In genomic region chr7:4776861-4777830, GRCm38 (mm10) we compare ENCODE assay signal across 9 mouse cellular contexts. TPM values are rescaled to one million over a fixed set of nuclear protein-coding genes. Genes with fewer than 3 reads are reported as not detected.
DNase-seq lines count a peak whose midpoint lies in the region; ATAC-seq and TF ChIP-seq lines count a peak whose summit lies in the region.
"Had no signal": no experiment of that assay in that cellular context is flagged by ENCODE, and none has a peak within 500 bp of the region (broad histone marks: within the 10 kb centered on the region; RNA-seq: fewer than 3 reads in every experiment).

No protein-coding gene starts in this region.

- in situ Hi-C loops in Patski (cut with MboI; ENCODE audit: low pct_unique_long_range_greater_than_20kb) = no loop called here

- H3K9ac ChIP-seq in forebrain, embryonic 13.5 days = peak overlapping the region; percentile 47
- peak overlapping the region; percentile 19; the same call in 1 of the 2 replicates for H3K9ac ChIP-seq in limb, embryonic 12.5 days (replicated peaks)
- H3K9ac ChIP-seq in midbrain, embryonic 13.5 days (replicated peaks) = peak overlapping the region; percentile 48

- peak; percentile 62 for ATAC-seq in CD4-positive, CD25-positive, alpha-beta regulatory T cell, adult 4 months
- peak; percentile 7 for ATAC-seq in Patski
- peak; percentile 86 for ATAC-seq in forebrain, embryonic 13.5 days
- ATAC-seq in limb, embryonic 12.5 days (ENCODE audit: insufficient number of reproducible peaks, insufficient read depth, low FRiP score, low TSS enrichment, low read depth) = peak; percentile 85
- ATAC-seq in midbrain, embryonic 13.5 days = peak; percentile 81

- no peak for TF ChIP-seq CTCF in Patski (IDR thresholded peaks at IDR 0.05)

- no peaks in the 10 kb centered on the region for H3K9me3 ChIP-seq in forebrain, embryonic 13.5 days (replicated peaks)
- H3K9me3 ChIP-seq in hindbrain, embryonic 10.5 days = 0 out of 2 replicates have a peak, but pooled peaks cover 6% of the 10 kb centered on the region
- H3K9me3 ChIP-seq in limb, embryonic 12.5 days = no peaks in the 10 kb centered on the region
- H3K9me3 ChIP-seq in midbrain, embryonic 13.5 days = no peaks in the 10 kb centered on the region

- H3K4me1 ChIP-seq in forebrain, embryonic 13.5 days = peaks cover 10% of the 10 kb centered on the region
- peaks cover 33% of the 10 kb centered on the region for H3K4me1 ChIP-seq in hindbrain, embryonic 10.5 days (replicated peaks)
- peaks cover 24% of the 10 kb centered on the region for H3K4me1 ChIP-seq in limb, embryonic 12.5 days (replicated peaks)
- peaks cover 9% of the 10 kb centered on the region for H3K4me1 ChIP-seq in midbrain, embryonic 13.5 days (replicated peaks)

- H3K4me2 ChIP-seq in forebrain, embryonic 13.5 days = peak overlapping the region; percentile 51
- peak overlapping the region; percentile 54 for H3K4me2 ChIP-seq in limb, embryonic 12.5 days
- peak overlapping the region; percentile 53 for H3K4me2 ChIP-seq in midbrain, embryonic 13.5 days (replicated peaks)

- H3K27me3 ChIP-seq in Patski = no peaks in the 10 kb centered on the region
- H3K27me3 ChIP-seq in forebrain, embryonic 13.5 days = peaks cover 78% of the 10 kb centered on the region
- peaks cover 77% of the 10 kb centered on the region for H3K27me3 ChIP-seq in hindbrain, embryonic 10.5 days (ENCODE audit: insufficient read depth, poor library complexity, severe bottlenecking)
- H3K27me3 ChIP-seq in limb, embryonic 12.5 days = peaks cover 71% of the 10 kb centered on the region
- peaks cover 63% of the 10 kb centered on the region for H3K27me3 ChIP-seq in midbrain, embryonic 13.5 days

- WGBS in forebrain, embryonic 13.5 days = under 1% methylated on average over 33 of the region's 56 CpGs
- WGBS in hindbrain, embryonic 10.5 days = 1% methylated on average over 55 of the region's 56 CpGs
- 1% methylated on average over 41 of the region's 56 CpGs for WGBS in limb, embryonic 12.5 days
- under 1% methylated on average over 32 of the region's 56 CpGs for WGBS in midbrain, embryonic 13.5 days

- H3K27ac ChIP-seq in forebrain, embryonic 13.5 days = no peak overlapping the region
- H3K27ac ChIP-seq in hindbrain, embryonic 10.5 days = peak overlapping the region; percentile 59
- no peak overlapping the region for H3K27ac ChIP-seq in limb, embryonic 12.5 days
- no peak overlapping the region for H3K27ac ChIP-seq in midbrain, embryonic 13.5 days

- no peak for DNase-seq in Patski (ENCODE audit: low read depth, low spot score)
- peak; percentile 87 for DNase-seq in hindbrain, embryonic 10.5 days (ENCODE audit: low spot score)
- peak; percentile 17 for DNase-seq in thymus, postnatal 0 days (ENCODE audit: low spot score)
- DNase-seq in left cerebral cortex, postnatal 36 days (ENCODE audit: low spot score in 2 of 2) = no peak

- H3K36me3 ChIP-seq in forebrain, embryonic 13.5 days (ENCODE audit: poor library complexity, severe bottlenecking) = no peaks in the 10 kb centered on the region
- no peaks in the 10 kb centered on the region for H3K36me3 ChIP-seq in hindbrain, embryonic 10.5 days
- H3K36me3 ChIP-seq in limb, embryonic 12.5 days = no peaks in the 10 kb centered on the region
- H3K36me3 ChIP-seq in midbrain, embryonic 13.5 days = no peaks in the 10 kb centered on the region

- intact Hi-C loops in left cerebral cortex, postnatal 36 days (cut with DNase I) = no loop called here

- CTCF ChIA-PET in Patski (lab: Charles Lee) = no interaction called here

- POLR2A ChIA-PET in Patski (lab: Charles Lee) = interaction anchor here (1.4 kb wide), 1 partner anchor 12 kb away, joined by 4 read pairs; the partner anchor contains the start of gene Tmem238

- H3K4me3 ChIP-seq in forebrain, embryonic 13.5 days = peak overlapping the region; percentile 31
- peak overlapping the region; percentile 44 for H3K4me3 ChIP-seq in hindbrain, embryonic 10.5 days
- peak overlapping the region; percentile 34 for H3K4me3 ChIP-seq in limb, embryonic 12.5 days (replicated peaks)
- H3K4me3 ChIP-seq in midbrain, embryonic 13.5 days (replicated peaks) = peak overlapping the region; percentile 34

RNA-seq across cellular contexts. Expression of gene Il11, which starts 5.5 kb away (rescaled TPM):
- polyA plus RNA-seq in CD4-positive, CD25-positive, alpha-beta regulatory T cell, adult 4 months (2017; shearing (Covaris generic)) = under 1 TPM in 1 of 2 experiments, not detected in 1; 0.16 TPM
- 2.4 TPM for polyA plus RNA-seq in Patski (2021)
- polyA plus RNA-seq in forebrain, embryonic 13.5 days (2015; fragmentation: Nextera tagmentation; extraction: Ambion mirVana) = 0.17 and 0.40 TPM in 2 replicates
- polyA plus RNA-seq in hindbrain, embryonic 10.5 days (2016; fragmentation: Nextera tagmentation; extraction: Ambion mirVana) = 0.44 and 0.96 TPM in 2 replicates
- polyA plus RNA-seq in limb, embryonic 12.5 days (2016; fragmentation: Nextera tagmentation; extraction: Ambion mirVana) = not detected in 2 replicates
- 0.48 and 1.1 TPM in 2 replicates for polyA plus RNA-seq in midbrain, embryonic 13.5 days (2015; fragmentation: Nextera tagmentation; extraction: Ambion mirVana)
- polyA plus RNA-seq in thymus, postnatal 0 days (2015; fragmentation: Nextera tagmentation; extraction: Ambion mirVana) = 0.13 and 0.30 TPM in 2 replicates
- under 1 TPM; 0.43 to 0.59 TPM for total RNA-seq in left cerebral cortex, postnatal 36 days (2021)

RNA-seq across cellular contexts. Expression of gene Tmem190, which starts 5.6 kb away (rescaled TPM):
- not detected for polyA plus RNA-seq in CD4-positive, CD25-positive, alpha-beta regulatory T cell, adult 4 months (2017; shearing (Covaris generic))
- 0.67 TPM for polyA plus RNA-seq in Patski (2021)
- not detected in 2 replicates for polyA plus RNA-seq in forebrain, embryonic 13.5 days (2015; fragmentation: Nextera tagmentation; extraction: Ambion mirVana)
- 0.30 TPM in 1 of 2 replicates, not detected in the other for polyA plus RNA-seq in hindbrain, embryonic 10.5 days (2016; fragmentation: Nextera tagmentation; extraction: Ambion mirVana)
- polyA plus RNA-seq in limb, embryonic 12.5 days (2016; fragmentation: Nextera tagmentation; extraction: Ambion mirVana) = 0.54 TPM in 1 of 2 replicates, not detected in the other
- 0.45 TPM in 1 of 2 replicates, not detected in the other for polyA plus RNA-seq in midbrain, embryonic 13.5 days (2015; fragmentation: Nextera tagmentation; extraction: Ambion mirVana)
- 0.23 TPM in 1 of 2 replicates, not detected in the other for polyA plus RNA-seq in thymus, postnatal 0 days (2015; fragmentation: Nextera tagmentation; extraction: Ambion mirVana)
- not detected for total RNA-seq in left cerebral cortex, postnatal 36 days (2021)
- total RNA-seq: gastrocnemius, postnatal 4 days had no signal

RNA-seq across cellular contexts. Expression of gene Fam71e2, which starts 6.0 kb away (rescaled TPM):
- not detected for polyA plus RNA-seq in CD4-positive, CD25-positive, alpha-beta regulatory T cell, adult 4 months (2017; shearing (Covaris generic))
- not detected for polyA plus RNA-seq in Patski (2021)
- polyA plus RNA-seq in forebrain, embryonic 13.5 days (2015; fragmentation: Nextera tagmentation; extraction: Ambion mirVana) = not detected in 2 replicates
- not detected in 2 replicates for polyA plus RNA-seq in hindbrain, embryonic 10.5 days (2016; fragmentation: Nextera tagmentation; extraction: Ambion mirVana)
- not detected in 2 replicates for polyA plus RNA-seq in limb, embryonic 12.5 days (2016; fragmentation: Nextera tagmentation; extraction: Ambion mirVana)
- not detected in 2 replicates for polyA plus RNA-seq in midbrain, embryonic 13.5 days (2015; fragmentation: Nextera tagmentation; extraction: Ambion mirVana)
- polyA plus RNA-seq in thymus, postnatal 0 days (2015; fragmentation: Nextera tagmentation; extraction: Ambion mirVana) = not detected in 2 replicates
- total RNA-seq in left cerebral cortex, postnatal 36 days (2021) = not detected
- total RNA-seq: gastrocnemius, postnatal 4 days had no signal

RNA-seq across cellular contexts. Expression of gene Tmem238, which starts 12.3 kb away (rescaled TPM):
- under 1 TPM in 1 of 2 experiments, not detected in 1; 0.86 TPM for polyA plus RNA-seq in CD4-positive, CD25-positive, alpha-beta regulatory T cell, adult 4 months (2017; shearing (Covaris generic))
- 5.7 TPM for polyA plus RNA-seq in Patski (2021)
- polyA plus RNA-seq in forebrain, embryonic 13.5 days (2015; fragmentation: Nextera tagmentation; extraction: Ambion mirVana) = 2.6 and 2.7 TPM in 2 replicates
- polyA plus RNA-seq in hindbrain, embryonic 10.5 days (2016; fragmentation: Nextera tagmentation; extraction: Ambion mirVana) = 2.6 and 4.3 TPM in 2 replicates
- 6.5 and 6.8 TPM in 2 replicates for polyA plus RNA-seq in limb, embryonic 12.5 days (2016; fragmentation: Nextera tagmentation; extraction: Ambion mirVana)
- 2.5 and 3.0 TPM in 2 replicates for polyA plus RNA-seq in midbrain, embryonic 13.5 days (2015; fragmentation: Nextera tagmentation; extraction: Ambion mirVana)
- polyA plus RNA-seq in thymus, postnatal 0 days (2015; fragmentation: Nextera tagmentation; extraction: Ambion mirVana) = 9.6 and 11.7 TPM in 2 replicates
- total RNA-seq in left cerebral cortex, postnatal 36 days (2021) = 1 to 10 TPM; 2.7 to 3.7 TPM

RNA-seq across cellular contexts. Expression of gene Rpl28, which starts 15.5 kb away (rescaled TPM):
- 100 to 1,000 TPM; 446 to 574 TPM for polyA plus RNA-seq in CD4-positive, CD25-positive, alpha-beta regulatory T cell, adult 4 months (2017; shearing (Covaris generic))
- 230 TPM for polyA plus RNA-seq in Patski (2021)
- 244 and 284 TPM in 2 replicates for polyA plus RNA-seq in forebrain, embryonic 13.5 days (2015; fragmentation: Nextera tagmentation; extraction: Ambion mirVana)
- 378 and 382 TPM in 2 replicates for polyA plus RNA-seq in hindbrain, embryonic 10.5 days (2016; fragmentation: Nextera tagmentation; extraction: Ambion mirVana)
- 396 and 399 TPM in 2 replicates for polyA plus RNA-seq in limb, embryonic 12.5 days (2016; fragmentation: Nextera tagmentation; extraction: Ambion mirVana)
- polyA plus RNA-seq in midbrain, embryonic 13.5 days (2015; fragmentation: Nextera tagmentation; extraction: Ambion mirVana) = 224 and 265 TPM in 2 replicates
- polyA plus RNA-seq in thymus, postnatal 0 days (2015; fragmentation: Nextera tagmentation; extraction: Ambion mirVana) = 546 and 590 TPM in 2 replicates
- total RNA-seq in left cerebral cortex, postnatal 36 days (2021) = 100 to 1,000 TPM; 416 to 455 TPM

Comparison
In these comparisons a context has a peak if more than half of its experiments do, and no peak if none do; other contexts are left out.
1. ATAC-seq: peak in every context shown above with its lines; median percentile 86 in forebrain, embryonic 13.5 days; 85 in limb, embryonic 12.5 days; 81 in midbrain, embryonic 13.5 days; 62 in CD4-positive, CD25-positive, alpha-beta regulatory T cell, adult 4 months; 7 in Patski.
2. DNase-seq: peak in hindbrain, embryonic 10.5 days (single experiment) and thymus, postnatal 0 days (single experiment); none in Patski (single experiment) and left cerebral cortex, postnatal 36 days (0 of 2).
3. Peak in every context shown above with its lines, with median percentiles within 50 percentile points of each other: H3K4me2 ChIP-seq, H3K4me3 ChIP-seq and H3K9ac ChIP-seq.